Mouse (Mus musculus): ENCODE data around the gene Nfia. TPM values are rescaled to one million over a fixed set of nuclear protein-coding genes. Genes with fewer than 3 reads are reported as not detected.

Nfia gene
- polyA plus RNA-seq, 1 experiment = 8.1 TPM

DNA sequence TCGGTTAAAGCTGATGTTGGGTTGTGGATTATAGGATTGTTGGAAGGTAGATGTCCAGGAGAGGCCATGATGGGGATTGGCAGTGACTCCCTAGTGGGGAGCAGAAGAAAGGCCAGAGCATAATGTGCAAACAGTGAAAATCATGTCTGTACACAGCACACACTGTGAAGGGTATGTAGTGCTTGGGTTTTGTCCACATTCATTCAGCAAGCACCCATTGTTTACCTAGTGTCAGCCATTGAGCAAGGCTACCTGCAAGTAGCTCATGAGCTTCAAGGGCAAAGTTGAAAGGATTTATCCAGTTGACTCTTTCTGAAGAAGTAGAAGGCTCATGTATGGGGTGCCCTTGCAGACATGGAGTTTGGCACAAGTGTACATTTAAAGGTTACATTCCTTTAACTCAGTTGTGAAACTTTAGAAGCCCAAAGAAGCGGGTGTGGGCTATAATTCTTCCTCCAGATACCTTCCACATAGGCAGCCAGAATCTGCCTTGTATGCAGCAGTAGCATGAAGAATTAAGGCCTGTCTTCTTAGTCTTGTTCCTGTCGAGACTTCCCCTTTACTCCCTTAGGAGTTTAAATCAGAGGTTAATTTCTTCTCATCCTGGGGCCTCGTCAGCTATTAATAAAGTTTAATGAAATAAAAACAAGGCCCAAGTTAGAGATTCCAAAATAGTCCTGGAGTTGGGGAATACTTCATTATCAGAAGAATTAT lies 37.2 kb downstream of the Nfia start:
- H3K4me1 ChIP-seq (ENCODE audit: control insufficient read depth, insufficient read depth, low read length) = peaks cover 28% of the 10 kb centered on the region
- no peak for TF ChIP-seq CTCF (IDR thresholded peaks at IDR 0.05; ENCODE audit: low read depth, low read length)
- no peak for TF ChIP-seq POLR2A (IDR thresholded peaks at IDR 0.05; ENCODE audit: borderline replicate concordance, low read depth, low read length)
- no peak overlapping the region for H3K27ac ChIP-seq (ENCODE audit: insufficient read depth, low read depth, low read length)
- no peak overlapping the region for H3K4me3 ChIP-seq (ENCODE audit: insufficient read depth, low read length)

DNA sequence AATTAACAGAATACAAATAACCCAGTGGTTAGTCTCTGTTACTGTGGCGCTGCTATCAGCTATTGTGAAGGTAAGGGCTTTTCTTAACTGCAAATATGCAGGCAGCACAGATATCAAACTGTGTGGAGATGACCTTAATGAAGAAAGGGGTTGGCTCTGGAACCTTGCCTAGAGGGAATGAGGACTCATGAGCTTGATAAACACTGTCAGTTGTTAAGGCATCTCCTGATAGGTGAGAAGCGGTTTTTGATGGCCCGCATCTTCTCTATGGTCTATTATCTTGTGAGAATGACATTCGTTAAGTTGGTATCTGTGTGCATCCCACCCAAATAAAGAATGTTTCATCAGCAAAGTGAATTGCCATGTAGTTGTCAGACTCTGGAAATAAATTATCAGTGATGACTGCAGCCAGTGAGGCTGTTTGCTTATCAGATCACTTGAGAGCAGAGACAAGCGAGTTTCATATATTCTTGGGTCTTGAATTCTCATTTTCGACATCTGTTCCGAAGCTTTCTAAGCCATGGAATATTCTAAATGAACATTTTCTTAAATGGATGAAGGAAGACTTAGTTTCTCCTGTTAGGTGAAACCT lies 37.9 kb downstream of the Nfia start:
- Histone ChIP-seq H3K27ac (ENCODE audit: insufficient read depth, low read depth, low read length) (no peak overlapping the region), H3K4me3 (ENCODE audit: insufficient read depth, low read length) (no peak overlapping the region), H3K4me1 (ENCODE audit: control insufficient read depth, insufficient read depth, low read length) (peaks cover 31% of the 10 kb centered on the region)
- no peak for TF ChIP-seq POLR2A (IDR thresholded peaks at IDR 0.05; ENCODE audit: borderline replicate concordance, low read depth, low read length)
- no peak for TF ChIP-seq CTCF (IDR thresholded peaks at IDR 0.05; ENCODE audit: low read depth, low read length)

DNA sequence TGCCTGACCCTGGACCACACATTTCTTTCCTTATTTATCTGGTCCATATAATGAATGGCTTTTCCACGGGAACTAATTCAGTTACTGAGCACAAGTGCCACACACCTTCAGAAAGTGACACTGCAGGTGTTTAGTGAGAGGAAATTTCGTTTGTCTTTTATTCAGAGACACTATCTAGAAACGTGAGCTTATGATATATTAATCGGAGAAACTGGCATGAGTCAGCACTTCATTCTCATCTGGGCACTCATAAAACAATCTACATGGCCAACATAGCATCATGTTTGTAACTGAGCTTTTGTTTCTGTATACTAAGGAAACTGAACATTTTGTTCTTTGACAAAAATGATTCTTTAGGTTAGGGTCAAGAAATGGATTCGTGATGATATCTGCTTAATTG lies 40.5 kb downstream of the Nfia start:
- Histone ChIP-seq H3K4me1 (ENCODE audit: control insufficient read depth, insufficient read depth, low read length) (peaks cover 37% of the 10 kb centered on the region), H3K27ac (ENCODE audit: insufficient read depth, low read depth, low read length) (no peak overlapping the region), H3K4me3 (ENCODE audit: insufficient read depth, low read length) (no peak overlapping the region)
- TF ChIP-seq CTCF (IDR thresholded peaks at IDR 0.05; ENCODE audit: low read depth, low read length) (no peak), POLR2A (IDR thresholded peaks at IDR 0.05; ENCODE audit: borderline replicate concordance, low read depth, low read length) (no peak)

DNA sequence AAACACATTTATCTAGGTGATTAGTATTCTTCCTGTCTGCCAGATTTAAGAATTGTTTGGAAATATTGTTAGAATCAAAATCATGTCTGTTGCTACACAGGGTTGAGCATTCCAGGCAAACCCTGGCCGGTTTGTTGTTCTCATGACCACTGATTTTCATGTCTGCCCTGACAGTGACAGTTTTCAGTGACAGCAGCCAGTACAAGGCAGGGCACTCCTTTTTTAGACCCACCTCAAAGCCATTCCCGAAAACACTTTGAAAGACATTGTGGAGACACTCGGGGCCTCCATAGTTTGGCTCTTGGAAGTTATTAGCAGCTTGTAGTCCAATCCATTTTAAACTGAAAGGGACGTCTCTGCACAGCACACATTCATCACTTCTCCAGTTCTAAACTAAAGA lies 41.5 kb downstream of the Nfia start:
- peaks cover 30% of the 10 kb centered on the region for H3K4me1 ChIP-seq (ENCODE audit: control insufficient read depth, insufficient read depth, low read length)
- TF ChIP-seq CTCF (IDR thresholded peaks at IDR 0.05; ENCODE audit: low read depth, low read length) = no peak
- no peak for TF ChIP-seq POLR2A (IDR thresholded peaks at IDR 0.05; ENCODE audit: borderline replicate concordance, low read depth, low read length)
- H3K27ac ChIP-seq (ENCODE audit: insufficient read depth, low read depth, low read length) = peak overlapping the region; percentile 8; the same call in 1 of the 2 replicates

DNA sequence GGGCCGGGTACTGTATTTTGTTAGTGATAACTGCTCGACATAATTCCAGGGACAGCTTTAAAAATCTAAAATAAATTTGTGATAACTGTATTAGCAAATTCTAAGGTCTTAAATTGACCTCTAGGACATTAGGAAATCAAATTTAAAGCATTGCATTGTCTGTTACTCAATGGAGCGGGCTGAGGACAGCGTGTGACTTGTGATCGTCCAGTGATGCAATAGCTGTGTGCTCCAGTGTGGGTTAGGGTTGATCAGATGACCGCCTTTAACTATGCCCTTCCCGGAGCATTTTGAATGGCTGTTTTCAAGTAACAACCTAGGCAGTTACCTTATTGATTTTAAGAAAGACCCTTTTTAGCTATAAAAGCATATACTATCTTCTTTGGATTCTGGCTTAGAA lies 42.0 kb downstream of the Nfia start:
- H3K4me3 ChIP-seq (ENCODE audit: insufficient read depth, low read length) = no peak overlapping the region
- H3K27ac ChIP-seq (ENCODE audit: insufficient read depth, low read depth, low read length) = no peak overlapping the region
- H3K4me1 ChIP-seq (ENCODE audit: control insufficient read depth, insufficient read depth, low read length) = peaks cover 26% of the 10 kb centered on the region
- TF ChIP-seq POLR2A (IDR thresholded peaks at IDR 0.05; ENCODE audit: borderline replicate concordance, low read depth, low read length) = no peak
- TF ChIP-seq CTCF (IDR thresholded peaks at IDR 0.05; ENCODE audit: low read depth, low read length) = no peak

More for the DNA sequence above, 41.5 kb downstream of the Nfia start:
- no peak overlapping the region for H3K4me3 ChIP-seq (ENCODE audit: insufficient read depth, low read length)

DNA sequence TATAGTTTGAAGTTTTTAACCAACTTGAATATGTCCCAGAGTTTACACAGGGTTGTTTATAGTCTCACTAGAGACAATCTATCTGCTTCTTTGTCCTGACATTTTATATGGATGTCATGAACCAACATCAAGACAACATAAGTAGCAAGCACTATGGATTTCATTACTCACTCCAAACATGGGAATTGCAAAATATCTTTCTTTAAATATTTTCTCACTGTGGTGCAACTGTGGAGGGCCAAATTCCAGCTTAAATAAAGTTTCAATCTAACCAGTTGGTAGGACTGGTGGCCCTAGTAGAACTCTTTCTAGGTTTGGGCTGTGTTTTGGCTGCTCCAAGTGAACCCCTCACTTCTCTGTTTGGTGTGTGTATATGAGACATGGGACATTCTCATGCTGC lies 43.5 kb downstream of the Nfia start:
- TF ChIP-seq POLR2A (IDR thresholded peaks at IDR 0.05; ENCODE audit: borderline replicate concordance, low read depth, low read length) (no peak), CTCF (IDR thresholded peaks at IDR 0.05; ENCODE audit: low read depth, low read length) (no peak)
- Histone ChIP-seq H3K4me1 (ENCODE audit: control insufficient read depth, insufficient read depth, low read length) (peaks cover 30% of the 10 kb centered on the region), H3K4me3 (ENCODE audit: insufficient read depth, low read length) (no peak overlapping the region), H3K27ac (ENCODE audit: insufficient read depth, low read depth, low read length) (no peak overlapping the region)

DNA sequence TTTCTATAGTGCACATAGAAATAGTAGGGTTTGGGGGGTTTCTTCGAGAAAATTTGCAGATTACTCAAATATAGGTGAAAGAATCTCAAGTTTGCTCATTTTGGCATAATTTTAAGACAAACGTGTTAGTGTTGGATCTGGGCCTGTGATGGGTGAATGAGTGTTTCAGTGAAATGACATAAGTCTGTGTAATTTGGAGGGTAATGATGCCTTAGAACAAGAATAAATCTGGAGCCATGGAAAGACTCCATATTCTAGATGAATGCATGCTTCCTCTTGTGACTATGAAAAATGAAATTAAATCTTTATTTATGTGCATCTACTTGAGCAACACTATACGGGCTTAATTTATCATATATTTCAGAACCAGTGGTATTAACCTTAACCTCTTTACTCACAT lies 44.2 kb downstream of the Nfia start:
- H3K4me3 ChIP-seq (ENCODE audit: insufficient read depth, low read length) = no peak overlapping the region
- TF ChIP-seq POLR2A (IDR thresholded peaks at IDR 0.05; ENCODE audit: borderline replicate concordance, low read depth, low read length) (no peak), CTCF (IDR thresholded peaks at IDR 0.05; ENCODE audit: low read depth, low read length) (no peak)
- H3K27ac ChIP-seq (ENCODE audit: insufficient read depth, low read depth, low read length) = no peak overlapping the region
- H3K4me1 ChIP-seq (ENCODE audit: control insufficient read depth, insufficient read depth, low read length) = peaks cover 35% of the 10 kb centered on the region

DNA sequence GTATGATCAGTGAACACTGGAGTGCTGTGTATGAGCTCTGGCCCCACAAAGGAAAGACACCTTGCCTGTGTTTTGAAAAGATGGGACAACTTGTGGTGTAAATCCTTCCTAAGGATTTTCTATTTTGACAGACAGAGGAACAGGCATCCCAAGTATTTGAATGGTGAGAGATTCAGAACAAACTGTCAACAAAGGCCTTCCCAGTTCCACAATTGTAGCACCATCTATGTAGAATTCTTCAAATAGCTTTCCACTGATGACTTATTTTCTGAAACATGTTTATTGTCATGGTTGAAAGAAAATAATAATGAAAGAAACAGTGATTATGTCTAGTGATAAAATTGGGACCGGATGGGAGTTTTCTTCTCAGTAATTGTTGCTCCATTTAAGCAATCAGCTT lies 45.2 kb downstream of the Nfia start:
- no peak overlapping the region for H3K4me3 ChIP-seq (ENCODE audit: insufficient read depth, low read length)
- H3K27ac ChIP-seq (ENCODE audit: insufficient read depth, low read depth, low read length) = no peak overlapping the region
- TF ChIP-seq CTCF (IDR thresholded peaks at IDR 0.05; ENCODE audit: low read depth, low read length) (no peak), POLR2A (IDR thresholded peaks at IDR 0.05; ENCODE audit: borderline replicate concordance, low read depth, low read length) (no peak)
- H3K4me1 ChIP-seq (ENCODE audit: control insufficient read depth, insufficient read depth, low read length) = peaks cover 37% of the 10 kb centered on the region

DNA sequence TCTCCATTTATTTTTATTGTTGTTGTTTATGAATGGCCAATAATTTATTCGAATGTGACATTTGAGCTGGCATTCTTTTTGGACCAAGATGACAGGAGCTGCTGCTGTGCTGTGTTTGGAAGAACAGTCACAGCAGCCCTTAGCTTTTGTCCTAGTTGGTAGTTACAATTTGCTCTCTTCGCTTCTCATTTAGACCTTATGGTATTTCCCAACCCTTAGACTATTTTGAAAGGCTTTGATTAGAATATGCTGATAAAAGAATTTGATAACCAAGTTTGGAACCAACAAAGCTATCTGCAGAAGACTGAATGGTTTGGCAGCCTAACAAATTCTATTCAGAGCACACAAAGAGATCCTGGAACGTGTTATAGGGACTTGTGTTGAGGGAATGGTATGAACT lies 46.0 kb downstream of the Nfia start:
- Histone ChIP-seq H3K27ac (ENCODE audit: insufficient read depth, low read depth, low read length) (no peak overlapping the region), H3K4me3 (ENCODE audit: insufficient read depth, low read length) (no peak overlapping the region), H3K4me1 (ENCODE audit: control insufficient read depth, insufficient read depth, low read length) (peaks cover 33% of the 10 kb centered on the region)
- TF ChIP-seq CTCF (IDR thresholded peaks at IDR 0.05; ENCODE audit: low read depth, low read length) (no peak), POLR2A (IDR thresholded peaks at IDR 0.05; ENCODE audit: borderline replicate concordance, low read depth, low read length) (no peak)

DNA sequence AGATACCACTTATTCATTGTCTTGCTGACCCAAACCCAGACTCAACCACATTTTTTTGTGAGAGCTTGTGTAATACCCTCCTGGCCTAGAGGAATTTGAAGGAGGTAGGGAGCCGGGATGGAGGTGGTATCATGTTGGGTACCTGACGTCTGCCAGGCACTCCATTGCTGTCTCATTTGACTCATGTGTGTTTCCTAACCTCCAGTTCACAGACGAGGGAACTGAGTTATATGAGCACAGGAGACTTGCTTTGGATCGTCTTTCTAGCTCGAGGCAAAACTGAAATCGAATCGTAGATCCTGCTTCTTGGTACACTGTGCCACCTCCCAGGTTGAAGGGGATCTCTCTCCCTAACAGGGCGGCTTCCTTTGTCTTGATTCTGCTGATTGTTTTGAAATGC lies 46.6 kb downstream of the Nfia start:
- Histone ChIP-seq H3K4me1 (ENCODE audit: control insufficient read depth, insufficient read depth, low read length) (peaks cover 29% of the 10 kb centered on the region), H3K4me3 (ENCODE audit: insufficient read depth, low read length) (no peak overlapping the region), H3K27ac (ENCODE audit: insufficient read depth, low read depth, low read length) (no peak overlapping the region)
- TF ChIP-seq CTCF (IDR thresholded peaks at IDR 0.05; ENCODE audit: low read depth, low read length) (no peak), POLR2A (IDR thresholded peaks at IDR 0.05; ENCODE audit: borderline replicate concordance, low read depth, low read length) (no peak)

All from bone marrow macrophage, adult 2 months (primary cell).